Mouse (Mus musculus): ENCODE data around the gene Lysmd1.

The Lysmd1 gene

GRCm38 (mm10) chr3:95174011-95174592 is 40.2 kb downstream of the Lysmd1 start:
- peak; percentile 89 for DNase-seq

- no peak for DNase-seq
Observed at GRCm38 (mm10) chr3:95176500-95176899, 42.6 kb downstream of the Lysmd1 start.

- no peak for DNase-seq
Observed at GRCm38 (mm10) chr3:95177583-95177982, 43.7 kb downstream of the Lysmd1 start.

GRCm38 (mm10) chr3:95178948-95179347 is 45.1 kb downstream of the Lysmd1 start:
- no peak for DNase-seq

GRCm38 (mm10) chr3:95179890-95180289 is 46.0 kb downstream of the Lysmd1 start:
- DNase-seq = no peak

- no peak for DNase-seq
Observed at GRCm38 (mm10) chr3:95181841-95182240, 48.0 kb downstream of the Lysmd1 start.

GRCm38 (mm10) chr3:95184796-95185577 is 51.1 kb downstream of the Lysmd1 start:
- no peak for DNase-seq

GRCm38 (mm10) chr3:95186100-95186499 is 52.2 kb downstream of the Lysmd1 start:
- DNase-seq = no peak

- DNase-seq = no peak
Observed at GRCm38 (mm10) chr3:95186888-95187287, 53.0 kb downstream of the Lysmd1 start.

Measured in thymus, postnatal 14 days (tissue).